Mouse (Mus musculus) layer of hippocampus, adult 18-20 months (tissue): ENCODE data around the gene Btbd9. TPM values are rescaled to one million over a fixed set of nuclear protein-coding genes. Genes with fewer than 3 reads are reported as not detected.

Source experiments
- DNase-seq, 2 experiments: peaks; one replicate each; pipeline ENCODE4 v3.0.0; 2022; ENCODE audit warnings: low spot score in 2 of 2
- total RNA-seq, 2 experiments: library from RNA; stranded (reverse); gene quantifications; 2 replicates each; pipeline ENCODE4 v1.2.3; 2021

The Btbd9 gene
- total RNA-seq, 2 experiments from 2014 or later = 153 to 166 TPM

DNA sequence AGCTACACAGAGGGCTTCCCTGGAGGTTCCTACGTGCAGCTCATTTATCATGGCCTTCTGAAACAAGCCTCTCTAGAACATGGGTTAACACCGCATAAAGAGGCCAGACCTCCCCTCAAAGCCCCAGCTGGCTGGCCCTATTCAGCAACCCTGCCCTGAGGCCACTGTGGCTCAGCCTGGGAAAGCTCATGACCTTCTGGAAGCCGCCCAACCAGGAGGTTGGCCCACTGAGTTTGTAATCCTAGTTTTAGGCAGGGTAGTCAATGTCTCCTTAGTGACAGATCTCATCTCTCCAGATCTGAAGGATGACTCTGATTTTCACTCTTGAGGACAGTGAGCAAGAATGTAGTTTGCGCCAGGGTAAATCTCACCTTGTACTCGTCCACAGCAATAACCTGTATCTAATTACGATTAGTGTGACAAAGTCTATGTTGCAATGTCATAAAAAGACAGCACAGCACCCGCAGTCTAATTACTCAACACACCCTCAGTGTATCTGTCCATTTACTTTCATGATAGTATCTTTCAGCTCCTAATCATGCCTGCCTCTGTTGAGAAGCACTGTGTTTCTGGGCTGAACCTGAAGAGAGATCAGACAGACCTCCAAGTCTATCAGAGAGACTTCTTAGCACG lies 320.2 kb downstream of the Btbd9 start:
- no peak for DNase-seq

DNA sequence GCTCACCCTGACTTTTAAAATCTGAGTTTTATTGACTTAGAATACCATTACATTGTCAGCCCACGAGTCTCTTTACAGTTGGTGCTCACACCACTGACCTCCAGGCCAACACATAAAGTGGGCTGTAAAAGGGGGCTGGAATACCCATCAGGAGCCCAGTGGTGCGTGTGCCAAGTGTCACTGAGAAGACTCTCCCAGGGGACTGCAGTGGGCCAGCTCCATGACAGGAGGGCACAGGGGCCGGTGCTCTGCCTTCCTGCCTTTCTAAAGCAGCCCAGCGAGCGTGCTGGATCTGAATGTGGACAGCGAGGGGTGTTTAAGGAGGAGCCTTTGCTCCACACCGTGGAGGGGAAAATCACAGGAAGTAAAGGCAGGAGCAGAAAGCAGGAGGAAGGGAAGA lies 322.4 kb downstream of the Btbd9 start:
- no peak for DNase-seq

DNA sequence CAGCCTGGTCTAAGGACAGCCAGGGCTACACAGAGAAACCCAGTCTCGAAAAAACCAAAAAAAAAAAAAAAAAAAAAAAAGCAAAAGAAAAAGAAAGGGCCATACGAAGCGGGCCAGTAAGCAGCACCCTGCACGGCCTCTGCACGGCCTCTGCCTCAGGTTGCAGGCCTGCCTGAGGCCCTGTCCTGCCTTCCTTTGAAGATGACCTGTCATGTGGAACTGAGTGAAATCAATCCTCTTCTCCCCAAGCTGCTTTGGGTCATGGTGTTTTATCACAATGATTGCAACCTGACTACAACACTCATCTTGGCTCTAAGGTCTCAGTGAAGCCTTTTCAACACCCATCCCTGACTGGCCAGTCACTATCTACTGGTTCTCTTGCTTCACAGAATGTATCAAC lies 323.3 kb downstream of the Btbd9 start:
- no peak for DNase-seq

DNA sequence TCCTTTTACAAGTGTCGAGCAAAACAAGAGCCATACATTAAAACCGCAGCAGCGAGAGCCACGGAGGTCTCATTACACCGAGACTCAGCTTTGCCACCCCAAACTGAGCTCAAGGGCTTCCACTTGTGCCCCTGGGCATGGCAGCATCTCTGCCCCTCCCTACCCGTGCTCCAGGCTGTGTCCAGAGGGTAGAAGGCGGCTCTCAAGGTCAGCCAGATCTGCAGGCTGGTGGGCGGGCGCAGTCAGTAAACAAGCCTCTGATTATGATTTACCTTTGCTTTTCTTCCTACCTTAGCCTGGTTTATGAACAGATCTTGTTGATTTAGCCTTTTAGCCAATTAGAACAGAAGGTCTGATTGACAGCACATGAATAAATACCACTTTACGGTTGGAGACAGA lies 331.0 kb downstream of the Btbd9 start:
- DNase-seq = no peak

DNA sequence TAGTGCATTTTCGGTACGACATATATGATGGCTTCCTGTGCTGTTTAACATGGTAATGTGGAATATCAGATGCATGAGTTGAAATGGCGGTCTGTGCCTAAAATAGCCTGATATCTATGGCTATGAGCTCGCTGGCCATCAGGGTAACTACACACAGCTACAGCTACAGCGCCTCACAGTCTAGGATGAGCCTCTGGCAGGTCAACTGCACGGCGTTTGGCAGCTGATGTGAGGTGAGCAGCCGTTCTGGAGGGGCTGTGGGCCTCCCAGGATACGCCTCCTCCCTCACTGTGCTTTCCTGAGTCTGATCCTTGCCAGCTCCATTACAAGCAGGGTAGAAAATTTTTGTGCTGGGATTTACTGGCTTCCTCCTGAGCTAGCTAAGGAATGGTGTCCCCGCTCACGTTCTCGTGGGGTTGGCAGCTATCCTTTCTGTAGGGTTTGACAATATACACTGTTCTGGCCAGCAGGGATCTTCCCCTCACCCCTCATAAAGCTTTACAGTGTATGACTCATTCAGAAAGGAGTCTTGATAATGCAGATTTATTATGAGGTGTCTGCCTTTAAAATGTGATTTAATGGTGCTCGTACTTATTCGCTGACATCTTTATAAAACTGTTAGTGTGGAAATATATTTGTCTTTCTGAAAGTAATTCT lies 331.5 kb downstream of the Btbd9 start:
- no peak for DNase-seq

DNA sequence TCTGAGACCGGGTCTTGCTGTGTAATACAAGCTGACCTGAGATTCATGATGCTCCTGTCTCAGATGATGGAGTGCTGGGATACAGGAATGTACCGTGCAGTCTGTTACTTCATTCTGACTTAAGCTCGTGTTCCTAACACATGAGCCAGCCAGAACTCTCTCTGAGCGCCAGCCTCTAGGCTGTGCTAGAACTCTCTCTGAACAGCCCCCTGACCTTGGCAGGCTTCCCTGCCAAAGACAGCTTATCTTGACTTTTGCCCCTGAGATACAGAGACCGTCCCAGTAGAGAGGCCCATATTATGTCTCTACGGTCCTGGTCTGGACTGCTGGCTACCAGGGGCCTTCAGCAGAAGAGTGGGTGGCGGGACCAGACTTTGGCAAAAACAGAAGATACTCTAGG lies 332.7 kb downstream of the Btbd9 start:
- no peak for DNase-seq

DNA sequence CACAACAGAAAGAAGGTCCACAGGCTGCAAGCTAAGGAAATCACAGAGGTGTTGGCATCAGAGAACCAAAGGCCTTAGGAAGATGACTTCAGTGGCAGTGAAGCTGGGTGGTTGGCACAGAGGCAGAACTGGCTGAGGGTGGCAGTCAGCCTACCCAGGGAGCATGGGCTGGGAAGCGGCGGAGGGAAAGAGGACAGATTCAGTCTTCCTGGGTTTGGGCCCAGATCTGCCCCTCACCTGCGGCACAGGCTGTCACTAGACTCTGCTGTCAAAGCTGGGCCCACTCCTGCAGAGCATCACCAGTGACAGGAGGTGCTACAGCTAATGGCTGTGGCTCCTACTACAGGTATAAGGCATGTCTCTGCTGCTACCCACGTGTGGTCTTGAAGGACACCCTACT lies 333.6 kb downstream of the Btbd9 start:
- no peak for DNase-seq

DNA sequence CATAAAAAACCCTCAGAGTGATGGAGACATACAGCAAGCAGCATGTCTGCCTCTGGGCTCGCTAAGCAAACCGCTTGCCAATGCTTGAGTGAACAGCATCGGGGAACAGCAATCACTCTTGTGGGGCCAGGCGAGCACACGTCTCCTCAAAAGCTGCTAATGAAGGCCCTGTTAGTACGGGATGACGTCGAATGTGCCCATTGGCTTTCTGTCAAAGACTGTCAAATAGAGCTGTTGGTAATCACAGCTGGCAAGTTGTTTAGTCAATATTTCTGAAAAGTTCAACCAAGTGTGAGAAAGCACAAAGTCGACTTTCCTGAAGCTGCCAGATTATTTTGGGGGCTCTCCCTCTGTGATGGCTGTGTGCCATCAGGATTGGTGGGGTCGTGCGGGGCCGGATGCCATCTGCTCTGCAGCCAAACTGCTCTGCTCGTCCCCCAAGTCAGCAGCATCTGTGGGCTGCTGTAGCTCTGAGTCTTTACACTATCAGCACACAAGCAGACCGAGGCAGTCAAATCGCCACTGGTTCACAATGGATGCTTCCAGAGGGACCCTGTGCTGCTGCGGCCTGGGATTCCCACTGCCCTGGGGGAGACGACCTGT lies 334.5 kb downstream of the Btbd9 start:
- no peak for DNase-seq

DNA sequence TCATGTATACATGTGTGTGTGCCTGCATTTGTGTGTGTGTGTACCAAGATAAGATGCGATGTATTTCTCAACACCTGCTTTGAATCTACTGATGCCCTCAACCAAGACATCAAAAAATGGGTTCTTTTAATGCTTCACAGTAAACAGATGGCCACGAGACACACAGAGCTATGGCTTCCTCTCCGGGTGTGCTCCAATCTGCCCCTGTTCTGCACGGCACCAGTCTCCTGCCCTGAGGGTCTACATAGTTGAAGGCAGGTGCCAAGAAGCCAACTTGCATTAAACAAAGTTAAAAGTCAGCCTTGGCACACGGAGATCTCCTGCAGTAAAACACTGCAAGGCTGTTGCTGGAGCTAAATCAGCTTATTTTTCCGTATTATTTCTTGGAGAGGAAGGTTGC lies 335.2 kb downstream of the Btbd9 start:
- DNase-seq = no peak

DNA sequence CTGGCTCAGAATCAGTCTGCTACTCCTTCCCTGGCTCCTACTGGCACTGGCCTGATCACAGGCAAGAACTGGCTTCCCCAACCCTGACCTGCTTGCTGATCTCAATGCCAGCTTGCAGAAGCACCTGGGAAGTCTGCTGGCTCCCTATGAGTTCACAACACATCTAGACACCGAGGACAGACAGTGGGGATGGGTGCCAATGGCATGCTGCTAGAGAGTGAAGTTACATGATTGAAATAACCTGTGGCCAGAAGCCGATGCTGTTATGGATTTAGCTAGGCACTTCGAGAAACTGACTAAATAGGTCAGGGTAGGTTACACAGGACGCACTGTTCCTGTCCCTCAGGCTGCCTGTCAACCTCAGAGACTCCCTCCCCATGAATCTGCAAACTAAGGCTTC lies 335.6 kb downstream of the Btbd9 start:
- DNase-seq = no peak

DNA sequence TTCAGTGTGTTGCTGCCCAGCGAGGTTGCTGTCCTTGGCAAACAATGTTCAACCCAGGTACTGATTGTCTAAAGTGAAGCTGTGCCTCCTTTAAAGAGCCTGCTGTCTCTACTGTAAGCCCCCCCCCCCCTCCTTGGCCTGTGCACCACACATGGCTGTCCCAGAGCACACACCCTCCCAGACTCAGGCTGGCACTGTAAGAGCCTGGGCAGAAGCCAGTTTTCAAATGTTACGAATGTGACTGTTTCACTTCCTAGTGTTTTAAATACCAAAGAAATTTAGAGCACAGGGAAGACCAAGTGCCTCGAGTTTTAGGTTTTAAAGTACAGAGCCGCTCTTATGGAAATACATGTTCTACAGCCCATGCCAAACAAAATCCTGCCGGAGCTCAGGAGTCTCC lies 336.8 kb downstream of the Btbd9 start:
- no peak for DNase-seq

DNA sequence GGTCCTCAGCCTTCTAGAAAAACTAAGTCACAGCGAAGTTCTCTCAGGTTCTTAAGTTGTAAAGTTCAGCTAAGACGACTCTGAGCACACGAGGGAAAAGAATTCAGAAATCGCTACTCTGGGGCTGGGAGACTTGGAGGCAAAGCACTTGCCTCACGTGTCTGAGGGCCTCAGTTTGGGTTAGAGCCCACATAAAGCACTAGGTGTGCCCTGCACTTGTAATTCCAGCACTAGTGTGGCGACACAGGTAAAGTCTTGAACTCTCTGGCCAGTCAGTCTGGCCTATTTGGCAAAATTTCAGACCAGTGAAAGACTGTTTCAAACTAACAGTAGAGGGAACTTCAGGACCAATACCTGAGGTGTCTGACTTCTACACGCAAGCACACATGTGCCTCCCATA lies 338.7 kb downstream of the Btbd9 start:
- no peak for DNase-seq

DNA sequence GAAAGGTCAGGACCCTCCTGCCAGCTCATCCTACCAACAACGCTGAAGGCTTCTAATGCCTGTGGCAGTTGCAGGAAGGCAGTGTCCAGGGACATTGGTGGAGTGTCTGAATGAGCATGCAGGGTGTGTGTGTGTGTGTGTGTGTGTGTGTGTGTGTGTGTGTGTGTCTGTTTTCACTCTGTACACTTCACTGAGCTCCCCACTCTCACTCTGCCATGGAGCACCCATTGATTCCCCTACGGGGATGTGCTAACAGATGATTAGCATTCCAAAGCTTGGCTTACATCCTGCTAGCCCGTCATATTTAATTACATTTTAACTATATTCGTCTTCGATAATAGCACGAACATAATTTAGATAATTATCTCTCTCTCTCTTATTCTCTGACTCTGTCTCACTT lies 339.7 kb downstream of the Btbd9 start:
- no peak for DNase-seq

DNA sequence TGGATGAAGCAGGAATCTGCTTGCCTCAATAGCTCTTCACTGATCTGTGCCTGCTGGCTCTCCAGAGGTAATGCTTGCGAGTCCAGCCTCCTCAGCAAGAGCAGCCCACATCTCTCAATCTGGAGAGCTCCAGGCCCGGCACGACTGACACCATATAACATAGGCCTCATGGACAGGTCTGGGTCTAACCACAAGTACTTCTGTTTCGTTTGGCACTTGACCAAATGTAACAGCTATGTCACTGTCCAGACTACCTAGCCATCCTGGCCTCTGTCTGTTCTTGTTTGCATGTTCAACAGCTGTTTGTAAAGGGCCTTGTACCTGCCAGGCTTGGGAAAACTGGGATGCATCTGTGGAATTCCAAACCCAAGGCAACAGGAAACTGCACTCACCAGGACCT lies 340.9 kb downstream of the Btbd9 start:
- no peak for DNase-seq

DNA sequence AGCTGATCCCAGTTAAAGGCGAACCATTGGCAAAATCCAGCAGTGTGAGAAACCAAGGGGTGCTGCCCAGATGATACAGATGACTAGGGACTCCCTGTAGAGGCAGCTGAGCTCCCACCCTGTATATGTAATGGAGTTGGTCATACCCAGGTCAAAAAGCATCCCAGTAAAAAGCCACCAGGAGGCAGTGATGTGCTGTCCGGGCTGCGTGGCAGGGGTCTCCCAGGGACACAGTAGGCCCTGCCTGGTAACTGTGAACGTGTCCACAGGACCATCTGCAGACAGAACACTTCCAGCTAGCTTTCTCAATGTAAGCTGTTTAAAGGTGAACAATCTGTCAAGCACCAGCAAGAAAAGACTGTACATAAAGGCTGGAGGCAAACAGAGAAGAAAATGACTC lies 343.6 kb downstream of the Btbd9 start:
- DNase-seq = no peak

DNA sequence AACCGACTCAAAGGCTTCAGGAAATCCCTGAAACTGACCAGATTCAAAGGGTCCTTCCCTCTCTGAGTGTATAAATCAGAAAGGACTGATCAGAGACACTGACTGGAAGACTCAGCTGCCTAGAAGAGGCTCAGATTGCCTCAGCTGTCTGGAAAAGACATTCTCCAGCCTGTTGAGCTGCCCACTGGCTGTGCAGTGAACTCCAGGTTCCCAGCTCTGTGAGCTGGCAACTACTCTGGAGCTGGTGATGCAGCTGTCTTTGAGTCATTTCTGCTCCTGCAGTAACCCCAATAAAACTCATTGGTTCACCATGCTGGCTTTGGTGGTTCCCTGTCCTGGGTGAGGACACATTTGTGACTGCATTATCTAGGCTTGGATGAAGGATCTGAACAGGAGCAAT lies 344.8 kb downstream of the Btbd9 start:
- DNase-seq = no peak

DNA sequence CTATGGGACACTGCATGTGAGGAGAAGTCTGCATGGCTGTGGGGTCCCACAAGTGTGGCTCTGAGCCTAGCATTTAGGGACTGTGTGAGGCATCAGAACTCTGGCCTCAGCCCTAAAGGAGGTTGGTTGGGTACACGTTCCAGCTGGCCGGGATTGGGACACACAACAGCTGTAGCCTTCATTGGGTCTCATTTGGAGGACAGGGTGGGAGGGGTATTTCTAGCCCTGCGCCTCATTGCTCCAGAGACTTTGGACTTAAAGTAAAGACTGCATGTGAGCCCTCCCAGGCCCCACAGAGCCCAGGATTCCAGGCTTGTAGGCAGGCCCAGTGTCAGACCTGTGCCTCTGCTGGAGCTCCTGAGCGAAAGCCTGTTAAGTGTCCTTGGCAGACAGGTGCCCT lies 345.9 kb downstream of the Btbd9 start:
- DNase-seq = no peak

DNA sequence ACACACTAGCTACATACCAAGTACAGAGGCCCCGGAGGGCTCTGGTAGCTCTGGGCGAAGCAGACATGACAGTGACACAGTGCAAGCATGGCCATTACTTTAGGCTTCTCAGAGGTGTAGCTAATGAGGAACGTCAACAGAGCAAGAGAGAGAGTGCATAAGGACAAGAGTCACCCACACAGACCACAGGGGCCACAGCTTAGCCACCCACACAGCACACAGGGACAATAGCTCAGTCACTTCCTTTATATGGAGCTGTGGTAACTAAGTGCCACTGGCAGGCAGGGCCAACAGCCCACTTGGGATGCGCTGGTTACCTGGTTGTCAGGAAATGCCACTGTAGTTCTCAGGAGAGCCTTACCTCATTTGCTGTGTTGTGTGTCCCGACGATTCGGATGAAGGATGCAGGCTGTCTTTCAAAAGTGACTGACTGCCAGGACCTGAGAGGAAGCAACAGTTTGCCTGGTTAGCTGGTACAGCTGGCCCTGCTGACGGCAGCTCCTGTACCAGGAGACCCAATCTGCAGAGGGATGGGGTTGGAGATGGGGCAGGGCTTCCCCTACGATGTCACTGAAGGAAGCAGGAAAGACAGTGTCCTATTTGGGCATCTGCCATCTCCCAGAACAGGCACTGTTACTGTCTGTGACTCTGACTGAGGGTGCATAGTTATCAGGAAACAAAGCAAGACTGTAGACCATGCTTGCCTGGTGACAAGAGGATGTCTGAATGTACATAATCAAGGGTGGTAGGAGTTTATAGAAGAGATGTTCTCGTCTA lies 347.7 kb downstream of the Btbd9 start:
- DNase-seq = no peak

DNA sequence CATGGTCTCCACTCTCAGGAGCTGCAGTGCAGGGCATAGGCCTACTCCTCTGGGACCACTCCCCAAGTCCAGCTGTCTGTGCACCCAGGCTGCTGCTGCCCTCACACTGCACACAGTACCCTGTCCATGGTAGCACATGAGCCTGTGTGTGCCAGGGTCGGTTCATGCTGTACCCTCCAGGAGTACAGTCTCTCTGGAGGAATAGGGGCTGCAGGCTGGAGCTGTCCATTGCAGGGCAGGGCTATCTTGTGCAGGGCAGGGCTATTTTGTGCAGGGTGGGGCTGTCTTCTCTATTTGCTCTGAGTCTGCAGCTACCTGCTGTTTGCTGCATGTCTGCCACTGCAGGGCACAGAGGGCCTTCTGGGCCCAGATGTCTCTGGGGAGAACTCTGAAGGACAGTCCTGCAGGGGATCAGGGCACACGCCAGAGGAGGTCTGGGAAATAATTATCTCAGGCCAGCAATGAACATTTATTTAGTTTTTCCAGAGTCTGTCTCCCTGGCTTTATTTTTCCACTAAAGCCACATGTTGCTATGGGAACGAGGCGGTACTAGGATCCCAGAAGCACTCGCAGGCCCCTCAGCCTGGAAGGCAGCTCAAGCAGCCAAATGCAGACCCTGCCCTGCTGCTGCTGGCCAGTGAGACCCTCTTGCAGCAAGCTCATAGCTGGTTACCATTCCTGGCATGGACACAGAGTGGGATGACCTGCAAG lies 351.1 kb downstream of the Btbd9 start:
- no peak for DNase-seq

DNA sequence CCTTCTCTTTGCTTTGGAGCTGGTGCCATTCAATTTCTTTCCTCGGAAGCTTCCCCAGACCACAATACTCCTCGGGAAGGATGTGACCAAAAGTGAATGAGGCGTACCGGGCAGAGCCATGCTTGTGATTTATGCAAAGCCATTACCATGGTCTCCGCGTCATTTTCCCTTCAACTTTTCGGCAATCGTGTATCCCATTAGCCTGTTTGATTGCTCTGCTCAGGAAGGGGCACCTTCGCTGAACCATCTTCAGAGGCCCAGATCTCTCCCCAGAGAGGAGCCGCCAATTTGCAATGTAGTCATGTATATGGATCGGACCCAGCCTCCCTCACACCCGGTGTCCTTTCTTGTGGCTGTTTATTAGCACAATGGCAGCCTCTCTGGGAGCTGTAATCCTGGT lies 353.5 kb downstream of the Btbd9 start:
- no peak for DNase-seq

DNA sequence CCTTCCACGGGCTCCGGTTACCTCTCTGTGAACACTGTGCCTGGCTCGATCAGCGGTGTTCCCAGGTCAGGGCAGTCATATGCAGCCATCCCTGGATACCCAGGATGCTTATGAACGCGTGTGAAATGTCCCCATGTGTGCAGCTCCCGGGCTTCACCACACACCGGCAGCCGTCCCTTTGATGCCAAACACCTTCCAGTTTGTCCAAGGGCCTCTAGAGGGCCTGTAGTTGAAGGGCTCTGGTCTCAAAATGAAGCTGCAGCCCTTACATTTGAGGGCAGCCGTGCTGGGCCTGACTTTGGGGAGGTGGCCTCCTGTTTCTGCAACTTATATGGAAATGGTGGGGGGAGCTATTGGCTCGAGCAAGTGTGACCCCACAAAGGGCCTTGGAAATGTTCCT lies 353.9 kb downstream of the Btbd9 start:
- DNase-seq = no peak

DNA sequence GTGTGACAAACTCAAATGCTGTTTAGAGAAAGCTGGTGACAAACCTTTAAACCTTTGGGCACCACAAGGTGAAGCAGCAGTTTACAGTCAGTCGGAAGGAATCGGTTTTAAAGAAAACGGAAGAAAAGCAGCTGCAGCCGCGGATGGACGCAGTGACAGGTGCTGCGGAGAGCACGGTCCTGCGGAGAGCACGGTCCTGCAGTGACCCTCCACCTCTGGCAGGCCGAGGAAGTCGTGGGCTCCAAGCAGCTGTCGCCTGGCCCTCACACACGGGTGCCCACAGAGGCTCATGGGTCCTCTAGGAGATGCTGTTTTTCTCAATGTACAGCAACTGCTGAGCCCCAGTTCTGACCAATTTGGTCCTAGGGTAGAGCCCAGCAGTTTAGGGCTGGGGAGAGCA lies 354.6 kb downstream of the Btbd9 start:
- DNase-seq = no peak
